Mouse (Mus musculus): ENCODE measurements around the gene Rpl37a.

Rpl37a gene

GRCm38 (mm10) chr1:72736397-72737125 lies 25.5 kb downstream of the Rpl37a start:
- no peak for DNase-seq (ENCODE audit: extremely low spot score)

GRCm38 (mm10) chr1:72738946-72739680 lies 28.0 kb downstream of the Rpl37a start:
- no peak for DNase-seq (ENCODE audit: extremely low spot score)

- no peak for DNase-seq (ENCODE audit: extremely low spot score)
Observed at GRCm38 (mm10) chr1:72739681-72740063, 28.6 kb downstream of the Rpl37a start.

- DNase-seq (ENCODE audit: extremely low spot score): no peak
Observed at GRCm38 (mm10) chr1:72741406-72741805, 30.3 kb downstream of the Rpl37a start.

- DNase-seq (ENCODE audit: extremely low spot score): no peak
Observed at GRCm38 (mm10) chr1:72744816-72745506, 33.9 kb downstream of the Rpl37a start.

GRCm38 (mm10) chr1:72746382-72746781 lies 35.3 kb downstream of the Rpl37a start:
- no peak for DNase-seq (ENCODE audit: extremely low spot score)

GRCm38 (mm10) chr1:72751371-72751781 lies 40.3 kb downstream of the Rpl37a start:
- DNase-seq (ENCODE audit: extremely low spot score): no peak

- no peak for DNase-seq (ENCODE audit: extremely low spot score)
Observed at GRCm38 (mm10) chr1:72753211-72753610, 42.1 kb downstream of the Rpl37a start.

GRCm38 (mm10) chr1:72755227-72755626 lies 44.1 kb downstream of the Rpl37a start:
- no peak for DNase-seq (ENCODE audit: extremely low spot score)

- DNase-seq (ENCODE audit: extremely low spot score): no peak
Observed at GRCm38 (mm10) chr1:72755801-72756200, 44.7 kb downstream of the Rpl37a start.

GRCm38 (mm10) chr1:72759758-72760157 lies 48.7 kb downstream of the Rpl37a start:
- DNase-seq (ENCODE audit: extremely low spot score): no peak
